Mouse (Mus musculus) erythroblast, embryonic 14.5 days (primary cell): ENCODE results near the gene Pofut2. TPM values are rescaled to one million over a fixed set of nuclear protein-coding genes. Genes with fewer than 3 reads are reported as not detected.

Experiments used
- H3K27me3 ChIP-seq: 2 replicates; pipeline ENCODE4 v1.6.1; 2012; ENCODE audit warnings: inconsistent platforms; ENCODE audit not compliant: control insufficient read depth
- H3K36me3 ChIP-seq: 2 replicates; pipeline ENCODE4 v1.6.1; 2012; ENCODE audit warnings: mild to moderate bottlenecking, inconsistent platforms; ENCODE audit not compliant: control insufficient read depth
- H3K4me1 ChIP-seq: 2 replicates; pipeline ENCODE4 v1.6.1; 2012; ENCODE audit warnings: inconsistent platforms; ENCODE audit not compliant: control insufficient read depth
- H3K4me3 ChIP-seq: replicated peaks from 2 replicates; pipeline ENCODE3; 2012; ENCODE audit warnings: moderate library complexity, mild to moderate bottlenecking, inconsistent platforms
- H3K9me3 ChIP-seq: 2 replicates; pipeline ENCODE4 v1.6.1; 2012; ENCODE audit warnings: low read length, inconsistent platforms, mixed read lengths; ENCODE audit not compliant: control insufficient read depth
- GATA1 ChIP-seq: IDR thresholded peaks from 2 replicates; pipeline ENCODE4 v1.6.1; 2012; ENCODE audit warnings: low read length, inconsistent platforms, mixed read lengths
- TAL1 ChIP-seq: IDR thresholded peaks from 3 replicates; pipeline ENCODE4 v1.6.1; 2012; ENCODE audit warnings: low read length, inconsistent platforms, mixed read lengths
- polyA plus RNA-seq: library from polyadenylated mRNA; stranded (reverse); fragments of >175 nt; gene quantifications from 2 replicates; pipeline ENCODE4 v1.2.3, GENCODE M21; 2012

Pofut2 gene
- polyA plus RNA-seq, 1 experiment = 5.0 TPM

- Histone ChIP-seq H3K4me3 (no peak overlapping the region), H3K27me3 (peaks cover 7% of the 10 kb centered on the region), H3K4me1 (no peaks in the 10 kb centered on the region), H3K36me3 (no peaks in the 10 kb centered on the region), H3K9me3 (no peaks in the 10 kb centered on the region)
- TF ChIP-seq GATA1 = no peak
These were observed 23.8 kb downstream of the Pofut2 start for GRCm38 (mm10) chr10:77282822-77283221.

DNA sequence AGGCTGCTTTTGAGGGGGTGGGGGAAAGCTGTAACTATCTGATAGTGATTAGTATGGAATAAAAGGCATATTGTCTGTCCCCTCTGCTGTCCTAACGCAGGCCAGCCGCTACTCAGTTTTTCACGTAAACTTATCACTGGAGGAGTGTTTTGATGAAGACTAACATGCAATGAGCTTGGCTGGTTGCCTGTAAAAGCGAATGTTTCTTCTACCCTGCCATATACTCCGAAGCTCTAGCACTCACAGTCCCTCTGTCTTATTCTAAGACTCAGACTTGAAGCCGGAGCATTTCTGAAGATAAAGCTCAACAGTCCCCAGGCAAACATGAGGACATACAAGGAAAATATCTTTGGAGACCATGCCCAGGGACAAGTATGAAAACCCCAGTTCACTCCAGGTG, 25.8 kb downstream of the Pofut2 start:
- H3K27me3 ChIP-seq = peaks cover 5% of the 10 kb centered on the region
- no peaks in the 10 kb centered on the region for H3K4me1 ChIP-seq
- no peaks in the 10 kb centered on the region for H3K9me3 ChIP-seq
- no peak overlapping the region for H3K4me3 ChIP-seq
- TF ChIP-seq GATA1 (no peak), TAL1 (no peak)
- H3K36me3 ChIP-seq = no peaks in the 10 kb centered on the region

DNA sequence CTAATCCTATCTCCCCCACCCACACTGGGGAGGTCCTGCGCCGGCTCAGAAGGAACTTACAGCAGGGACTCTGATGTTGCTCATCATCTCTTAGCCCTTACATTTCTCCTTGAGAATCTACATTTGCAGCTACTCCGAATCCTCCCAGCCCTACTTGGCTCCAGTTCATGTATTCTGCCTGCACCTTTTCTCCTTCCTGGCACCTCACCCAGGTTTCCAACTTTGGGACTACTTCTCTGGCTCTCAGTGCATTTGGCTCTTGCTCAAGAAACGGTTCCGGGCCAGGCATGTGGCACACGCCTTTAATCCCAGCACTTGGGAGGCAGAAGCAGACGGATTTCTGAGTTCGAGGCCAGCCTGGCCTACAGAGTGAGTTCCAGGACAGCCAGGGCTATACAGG, 28.6 kb downstream of the Pofut2 start:
- Histone ChIP-seq H3K4me1 (no peaks in the 10 kb centered on the region), H3K36me3 (no peaks in the 10 kb centered on the region), H3K27me3 (no peaks in the 10 kb centered on the region), H3K9me3 (no peaks in the 10 kb centered on the region), H3K4me3 (no peak overlapping the region)
- no peak for TF ChIP-seq TAL1
- TF ChIP-seq GATA1 = no peak

DNA sequence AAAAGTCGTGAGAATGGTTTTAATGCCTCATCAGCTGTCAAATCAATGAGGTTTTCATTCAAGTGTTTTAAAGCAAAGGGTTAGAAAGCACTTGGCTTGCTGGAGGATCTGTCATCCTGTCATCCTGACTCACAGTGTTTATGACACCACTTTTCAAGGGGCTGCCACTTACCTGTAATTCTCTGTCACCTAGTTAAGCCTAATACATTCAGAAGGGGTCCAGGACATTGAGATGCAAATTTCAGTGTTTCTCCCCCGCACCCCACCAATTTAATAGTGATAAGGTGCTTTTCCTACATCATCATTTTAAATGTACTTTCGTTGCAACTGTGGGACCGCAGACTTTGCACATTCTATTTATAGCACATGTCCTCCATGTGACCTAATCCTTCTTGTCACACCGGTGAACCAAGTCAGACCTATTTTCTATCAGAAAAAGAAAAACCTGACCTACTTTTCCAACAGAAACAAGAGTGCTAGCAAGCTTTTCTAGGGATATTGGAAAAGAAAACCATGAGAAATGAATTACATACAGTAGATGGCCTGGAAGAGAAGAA, 29.7 kb downstream of the Pofut2 start:
- Histone ChIP-seq H3K9me3 (no peaks in the 10 kb centered on the region), H3K4me3 (no peak overlapping the region), H3K36me3 (no peaks in the 10 kb centered on the region), H3K4me1 (no peaks in the 10 kb centered on the region), H3K27me3 (no peaks in the 10 kb centered on the region)
- TF ChIP-seq TAL1 = no peak
- no peak for TF ChIP-seq GATA1

DNA sequence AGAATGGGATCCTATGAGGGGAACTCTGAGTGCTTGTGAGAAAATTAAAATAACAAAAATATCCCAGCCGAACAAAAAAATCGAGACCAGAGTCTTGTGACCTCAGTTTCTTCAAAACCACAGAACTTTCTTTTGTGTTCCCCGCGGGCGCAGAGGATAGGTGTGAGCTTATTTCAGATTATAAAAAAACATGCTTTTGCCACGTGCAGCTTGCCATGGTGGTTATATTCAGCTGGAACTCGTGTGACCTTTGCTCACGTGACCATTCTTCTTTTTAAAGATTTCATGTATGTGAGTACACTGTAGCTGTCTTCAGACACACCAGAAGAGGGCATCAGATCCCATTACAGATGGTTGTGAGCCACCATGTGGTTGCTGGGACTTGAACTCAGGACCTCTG, 30.5 kb downstream of the Pofut2 start:
- TF ChIP-seq TAL1 (no peak), GATA1 (no peak)
- Histone ChIP-seq H3K36me3 (no peaks in the 10 kb centered on the region), H3K4me1 (no peaks in the 10 kb centered on the region; the same call in 1 of the 2 replicates), H3K9me3 (no peaks in the 10 kb centered on the region), H3K27me3 (no peaks in the 10 kb centered on the region), H3K4me3 (no peak overlapping the region)

DNA sequence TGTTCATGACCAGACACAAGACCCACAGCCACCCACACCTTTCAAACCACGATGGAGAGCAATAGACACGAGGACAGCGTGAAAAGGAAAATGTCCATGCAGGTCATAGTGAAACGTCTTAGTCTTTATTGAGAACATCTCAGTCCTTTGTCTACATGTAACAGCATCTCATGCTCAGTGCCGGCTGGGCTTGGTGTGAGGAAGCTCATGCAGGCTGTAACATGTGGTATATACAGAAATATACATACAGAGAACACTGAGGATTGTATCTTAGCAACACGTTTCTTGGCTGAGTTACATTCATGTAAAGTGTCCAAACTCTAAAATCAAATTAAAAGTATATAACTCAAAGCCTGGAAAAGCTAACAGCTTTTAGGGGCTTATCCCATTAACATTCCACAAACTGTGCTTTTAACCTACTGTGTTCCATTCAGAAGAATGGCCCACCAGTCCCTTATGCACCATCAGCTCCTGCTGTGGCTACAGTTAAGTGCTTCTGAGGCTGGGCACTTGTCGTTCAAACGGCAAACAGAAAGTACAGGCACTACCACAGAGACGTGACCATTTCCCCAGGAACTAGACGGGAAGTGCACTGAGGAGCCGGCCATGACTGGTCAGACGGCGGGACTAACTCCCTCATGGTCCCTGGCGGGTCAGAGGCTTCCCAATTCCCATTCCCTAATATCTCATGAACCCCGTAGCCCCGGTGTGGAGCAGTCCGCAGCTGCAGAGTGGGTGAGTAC, 31.8 kb downstream of the Pofut2 start:
- Histone ChIP-seq H3K9me3 (no peaks in the 10 kb centered on the region), H3K36me3 (no peaks in the 10 kb centered on the region), H3K27me3 (no peaks in the 10 kb centered on the region), H3K4me1 (peaks cover 4% of the 10 kb centered on the region), H3K4me3 (no peak overlapping the region)
- TF ChIP-seq TAL1 (no peak), GATA1 (no peak)

DNA sequence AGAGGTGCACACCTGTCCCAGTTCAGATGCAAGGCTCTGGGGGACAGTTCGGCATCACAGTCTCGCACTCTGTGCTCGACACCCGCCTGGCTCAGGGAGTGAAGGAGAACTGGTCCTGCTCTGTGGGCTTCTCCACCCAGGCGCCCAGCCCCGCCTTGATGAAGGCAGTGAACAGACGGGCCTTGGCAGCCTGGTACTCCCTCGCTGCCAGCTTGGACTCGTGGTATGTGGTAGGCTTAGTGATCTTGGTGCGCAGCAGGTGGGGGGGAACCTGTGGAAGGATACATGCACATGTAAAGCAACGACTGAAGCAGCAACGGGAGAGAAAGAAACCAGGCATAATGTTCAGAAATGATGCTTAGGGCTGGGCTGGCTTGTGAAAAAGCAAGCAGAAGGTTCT, 35.7 kb downstream of the Pofut2 start:
- TF ChIP-seq TAL1 (no peak), GATA1 (no peak)
- H3K4me3 ChIP-seq = no peak overlapping the region
- H3K27me3 ChIP-seq = no peaks in the 10 kb centered on the region
- H3K9me3 ChIP-seq = no peaks in the 10 kb centered on the region
- H3K36me3 ChIP-seq = no peaks in the 10 kb centered on the region
- H3K4me1 ChIP-seq = peaks cover 31% of the 10 kb centered on the region

- H3K4me1 ChIP-seq = peaks cover 55% of the 10 kb centered on the region
- H3K9me3 ChIP-seq = no peaks in the 10 kb centered on the region
- TF ChIP-seq TAL1 (no peak), GATA1 (no peak)
These were observed 39.6 kb downstream of the Pofut2 start for GRCm38 (mm10) chr10:77298621-77299020.

DNA sequence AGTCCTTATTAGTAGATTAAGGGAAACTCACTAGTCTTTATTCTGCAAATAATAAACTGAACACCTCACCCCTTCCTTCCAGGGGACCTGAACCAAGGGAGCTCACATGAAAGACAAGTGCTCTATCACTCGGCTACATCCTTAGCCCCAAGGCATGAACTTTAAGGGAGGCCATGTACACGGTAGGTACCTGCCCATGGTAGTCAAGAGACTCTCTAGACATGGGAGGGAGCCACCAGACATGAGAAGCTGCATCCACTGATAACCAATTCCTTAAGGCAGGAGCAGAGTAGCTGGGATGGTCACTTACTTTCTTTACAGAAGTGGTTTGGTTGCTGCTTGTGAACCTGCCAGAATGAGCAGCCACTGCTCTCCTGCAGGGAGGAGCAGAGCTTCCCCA, 40.2 kb downstream of the Pofut2 start:
- Histone ChIP-seq H3K27me3 (no peaks in the 10 kb centered on the region), H3K4me3 (no peak overlapping the region), H3K4me1 (peaks cover 55% of the 10 kb centered on the region), H3K9me3 (no peaks in the 10 kb centered on the region), H3K36me3 (no peaks in the 10 kb centered on the region)
- TF ChIP-seq TAL1 (no peak), GATA1 (no peak)

More at GRCm38 (mm10) chr10:77298621-77299020, 39.6 kb downstream of the Pofut2 start:
- Histone ChIP-seq H3K27me3 (no peaks in the 10 kb centered on the region), H3K4me3 (no peak overlapping the region), H3K36me3 (no peaks in the 10 kb centered on the region)
